Mouse (Mus musculus) intestine, embryonic 14.5 days (tissue): Measurements from ENCODE around the gene Rnf10. TPM values are rescaled to one million over a fixed set of nuclear protein-coding genes. Genes with fewer than 3 reads are reported as not detected.

Experiments
- polyA plus RNA-seq: library from polyadenylated mRNA; unstranded; fragments of >200 nt; fragmentation: Nextera tagmentation; extraction: Ambion mirVana; gene quantifications from 2 replicates; pipeline ENCODE4 v1.2.1, GENCODE M21; 2014

Rnf10 gene
- polyA plus RNA-seq, 1 experiment from 2014 or later: 69.6 TPM

Other genes with a start within 250 kb of the Rnf10 start
- 42.4 and 46.5 TPM in 2 replicates for gene Gm10401, start 174.6 kb downstream of the Rnf10 start, polyA plus RNA-seq
- gene Acads, start 153.6 kb downstream of the Rnf10 start, polyA plus RNA-seq: 53.3 and 57.3 TPM in 2 replicates
- gene Unc119b, start 137.9 kb downstream of the Rnf10 start, polyA plus RNA-seq: 30.6 and 31.0 TPM in 2 replicates
- gene Mlec, start 114.7 kb downstream of the Rnf10 start, polyA plus RNA-seq: 70.5 and 71.6 TPM in 2 replicates
- gene Cabp1, start 78.5 kb downstream of the Rnf10 start, polyA plus RNA-seq: 1.2 and 1.3 TPM in 2 replicates
- gene Pop5, start 37.1 kb downstream of the Rnf10 start, polyA plus RNA-seq: 134 and 140 TPM in 2 replicates
- 54.4 and 57.6 TPM in 2 replicates for gene Coq5, start 6.8 kb upstream of the Rnf10 start, polyA plus RNA-seq
- gene Dynll1, start 28.1 kb upstream of the Rnf10 start, polyA plus RNA-seq: 1,564 and 1,605 TPM in 2 replicates
- gene Srsf9, start 54.3 kb upstream of the Rnf10 start, polyA plus RNA-seq: 226 and 231 TPM in 2 replicates
- gene Gatc, start 68.3 kb upstream of the Rnf10 start, polyA plus RNA-seq: 33.7 and 40.2 TPM in 2 replicates
- gene Triap1, start 68.3 kb upstream of the Rnf10 start, polyA plus RNA-seq: 59.8 and 65.9 TPM in 2 replicates
- gene Cox6a1, start 76.1 kb upstream of the Rnf10 start, polyA plus RNA-seq: 1,031 and 1,178 TPM in 2 replicates
- 16.0 and 16.5 TPM in 2 replicates for gene Msi1, start 156.7 kb upstream of the Rnf10 start, polyA plus RNA-seq
- 5.0 and 6.3 TPM in 2 replicates for gene Pla2g1b, start 193.4 kb upstream of the Rnf10 start, polyA plus RNA-seq
- 15.2 and 21.5 TPM in 2 replicates for gene Sirt4, start 211.8 kb upstream of the Rnf10 start, polyA plus RNA-seq
- 16.8 and 19.3 TPM in 2 replicates for gene Pxn, start 233.8 kb upstream of the Rnf10 start, polyA plus RNA-seq